Mouse (Mus musculus) liver, adult 2 months (tissue): ENCODE measurements at regions not wholly inside any gene's neighbourhood (a gene's known extent, or its start where the extent isn't known, plus 50 kb on each side); places are given as distances from the start of the nearest gene placed in this dataset.
A peak's percentile ranks its signal among the peaks of the same experiment; 100 is the strongest.

Source experiments
- DNase-seq: peaks from one replicate; pipeline ENCODE4 v3.0.0-alpha.2; 2011; ENCODE audit warnings: low read depth, low spot score; ENCODE audit errors: extremely low read depth
- H3K27ac ChIP-seq: fragments of 200-500 bp; replicated peaks from 2 replicates; pipeline ENCODE4 v1.5.1; 2012; ENCODE audit warnings: low read depth, mild to moderate bottlenecking, control low read depth, inconsistent platforms, low read length; ENCODE audit not compliant: insufficient read depth
- H3K27me3 ChIP-seq: fragments of 200-500 bp; 2 replicates; pipeline ENCODE4 v1.6.1; 2012; ENCODE audit warnings: mild to moderate bottlenecking, moderate library complexity, low read length, inconsistent platforms; ENCODE audit not compliant: control insufficient read depth, insufficient read depth
- H3K36me3 ChIP-seq: fragments of 200-500 bp; 2 replicates; pipeline ENCODE4 v1.6.1; 2012; ENCODE audit warnings: low read length, inconsistent platforms; ENCODE audit not compliant: control insufficient read depth, insufficient read depth
- H3K4me1 ChIP-seq: fragments of 200-500 bp; 2 replicates; pipeline ENCODE4 v1.6.1; 2011; ENCODE audit warnings: low read length; ENCODE audit not compliant: control insufficient read depth, insufficient read depth
- H3K4me3 ChIP-seq: fragments of 200-500 bp; 2 replicates; pipeline ENCODE4 v1.5.1; 2011; ENCODE audit warnings: low read depth, mild to moderate bottlenecking, control low read depth, low read length, moderate library complexity; ENCODE audit not compliant: insufficient read depth
- H3K79me2 ChIP-seq: fragments of 200-500 bp; 2 replicates; pipeline ENCODE4 v1.6.1; 2012; ENCODE audit warnings: inconsistent platforms, mild to moderate bottlenecking, low read length, moderate library complexity; ENCODE audit not compliant: control insufficient read depth, insufficient read depth
- H3K9ac ChIP-seq: fragments of 200-500 bp; 2 replicates; pipeline ENCODE4 v1.6.1; 2012; ENCODE audit warnings: low read depth, mild to moderate bottlenecking, control low read depth, inconsistent platforms, low read length
- CTCF ChIP-seq: fragments of 200-500 bp; IDR thresholded peaks from 2 replicates; pipeline ENCODE4 v1.5.1; 2011; ENCODE audit warnings: low read depth, low read length, control low read depth
- POLR2A ChIP-seq: fragments of 200-500 bp; IDR thresholded peaks from 2 replicates; pipeline ENCODE4 v1.6.1; 2011; ENCODE audit warnings: low read length, control low read depth; ENCODE audit not compliant: insufficient read depth; ENCODE audit errors: extremely low read depth
- WGBS: fragments of 180-500 bp; shearing (Covaris S2); methylation state at CpG from one replicate; pipeline ENCODE4 v1.1.7; 2018; 5-methylcytosine and 5-hydroxymethylcytosine counted together

DNA sequence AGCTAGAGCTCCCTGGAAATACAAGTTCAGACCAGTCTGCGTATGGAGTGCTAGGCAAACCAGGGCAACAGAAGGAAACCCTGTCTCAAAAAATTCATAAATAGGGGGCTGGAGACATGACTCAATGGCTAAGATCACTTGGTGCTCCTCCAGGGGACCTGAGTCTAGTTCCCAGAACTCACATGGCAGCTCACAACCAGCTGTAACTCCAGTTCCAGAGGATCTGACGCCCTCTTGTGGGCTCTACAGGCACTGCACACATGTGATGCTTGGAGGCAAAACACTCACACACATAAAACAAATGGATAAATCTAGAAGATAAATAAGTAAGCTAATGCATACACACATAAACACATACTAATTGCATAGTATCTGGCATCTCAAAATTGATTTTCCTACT lies 59.1 kb upstream of the Ephb1 start:
- Histone ChIP-seq H3K27ac (no peak overlapping the region), H3K9ac (no peak overlapping the region), H3K27me3 (no peaks in the 10 kb centered on the region), H3K36me3 (no peaks in the 10 kb centered on the region), H3K4me3 (no peak overlapping the region), H3K79me2 (no peaks in the 10 kb centered on the region), H3K4me1 (no peaks in the 10 kb centered on the region)
- no peak for DNase-seq
- WGBS, result 74% methylated on average over 2 of the region's 2 CpGs
- peak; percentile 24; the same call in 1 of the 2 replicates for TF ChIP-seq CTCF
- no peak for TF ChIP-seq POLR2A

DNA sequence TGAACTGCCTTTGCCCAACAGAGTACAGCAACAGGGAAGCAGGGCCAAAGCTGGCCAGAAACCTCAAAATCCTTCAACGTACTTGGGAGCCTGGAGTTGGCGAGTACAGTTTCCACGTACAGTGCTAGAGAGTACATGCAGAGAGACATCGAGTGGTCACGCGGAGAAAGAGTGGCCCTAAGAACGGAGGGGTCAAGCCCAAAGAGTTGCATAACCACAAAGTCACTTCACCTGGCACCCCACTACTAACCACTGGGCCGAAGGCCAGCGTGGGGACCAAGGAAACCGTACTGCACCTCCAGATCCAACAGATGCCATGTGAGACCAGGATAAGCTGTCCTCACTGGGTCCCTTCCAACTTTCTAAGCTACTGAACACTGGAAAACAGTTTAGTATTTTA lies 56.2 kb upstream of the Ephb1 start:
- Histone ChIP-seq H3K4me3 (no peak overlapping the region), H3K9ac (no peak overlapping the region), H3K36me3 (no peaks in the 10 kb centered on the region), H3K79me2 (no peaks in the 10 kb centered on the region), H3K27ac (no peak overlapping the region), H3K4me1 (0 out of 2 replicates have a peak, but pooled peaks cover 2% of the 10 kb centered on the region), H3K27me3 (no peaks in the 10 kb centered on the region)
- peak; percentile 75 for DNase-seq
- TF ChIP-seq POLR2A, result no peak
- TF ChIP-seq CTCF, result no peak
- WGBS, result 82% methylated on average over 10 of the region's 10 CpGs

DNA sequence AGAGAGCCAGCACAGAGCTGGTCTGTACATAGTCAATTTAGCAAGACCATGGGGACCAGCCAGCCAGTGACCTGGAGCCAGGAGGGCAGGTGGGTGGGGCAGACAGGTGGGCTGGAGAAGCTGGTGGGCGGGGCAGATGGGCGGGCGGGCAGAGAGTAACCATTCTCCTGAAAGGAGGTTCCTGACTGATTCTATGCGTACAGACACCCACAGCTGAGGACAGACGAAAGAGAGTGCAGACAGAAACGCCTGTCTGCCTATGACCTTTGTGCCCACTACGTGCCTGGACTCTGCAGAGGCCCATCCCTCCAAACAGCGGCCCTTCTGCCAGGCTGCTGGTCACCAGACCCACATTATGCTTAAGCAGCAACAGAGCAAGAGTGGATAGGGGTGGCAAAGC lies 51.5 kb upstream of the Ephb1 start:
- TF ChIP-seq CTCF (no peak), POLR2A (no peak)
- Histone ChIP-seq H3K36me3 (no peaks in the 10 kb centered on the region), H3K27me3 (no peaks in the 10 kb centered on the region), H3K79me2 (no peaks in the 10 kb centered on the region), H3K9ac (no peak overlapping the region), H3K4me3 (no peak overlapping the region), H3K27ac (no peak overlapping the region), H3K4me1 (peaks cover 11% of the 10 kb centered on the region)
- WGBS, result 12% methylated on average over 8 of the region's 8 CpGs
- peak; percentile 71 for DNase-seq
